Mouse (Mus musculus) G1E (cell line): Measurements from ENCODE around the gene Vps37c. TPM values are rescaled to one million over a fixed set of nuclear protein-coding genes. Genes with fewer than 3 reads are reported as not detected.

Experiments used
- ATAC-seq: 2 replicates; pipeline ENCODE4 v1.8.0; 2016; ENCODE audit warnings: mild to moderate bottlenecking; ENCODE audit not compliant: insufficient number of reproducible peaks, poor library complexity, low FRiP score, severe bottlenecking; ENCODE audit errors: extremely low read depth
- DNase-seq: peaks from one replicate; pipeline ENCODE4 v3.0.0; 2012; ENCODE audit warnings: low spot score
- H3K27me3 ChIP-seq: 2 replicates; pipeline ENCODE4 v1.6.1; 2012; ENCODE audit warnings: mild to moderate bottlenecking, low read length, inconsistent platforms; ENCODE audit not compliant: insufficient read depth
- H3K36me3 ChIP-seq: replicated peaks from 2 replicates; pipeline ENCODE3; 2012; ENCODE audit warnings: mild to moderate bottlenecking, inconsistent platforms
- H3K4me1 ChIP-seq: 2 replicates; pipeline ENCODE4 v1.6.1; 2012; ENCODE audit warnings: low read depth, low read length, inconsistent platforms, mixed read lengths; ENCODE audit not compliant: insufficient read depth
- H3K4me3 ChIP-seq: 2 replicates; pipeline ENCODE4 v1.5.1; 2012; ENCODE audit warnings: low read depth, mild to moderate bottlenecking, inconsistent platforms, low read length, moderate library complexity, mixed read lengths
- H3K9me3 ChIP-seq: replicated peaks from 2 replicates; pipeline ENCODE4 v1.6.1; 2012; ENCODE audit warnings: inconsistent platforms
- CTCF ChIP-seq: IDR thresholded peaks from 2 replicates; pipeline ENCODE4 v1.5.1; 2012; ENCODE audit warnings: low read depth, low read length, inconsistent platforms, mixed read lengths
- GATA1 ChIP-seq: IDR thresholded peaks from 2 replicates; pipeline ENCODE4 v1.6.1; 2012; ENCODE audit warnings: borderline replicate concordance, low read length, inconsistent platforms, mixed read lengths
- GATA2 ChIP-seq: IDR thresholded peaks from 2 replicates; pipeline ENCODE4 v1.6.1; 2012; ENCODE audit warnings: low read depth, low read length, inconsistent platforms, borderline replicate concordance
- POLR2AphosphoS5 ChIP-seq: IDR thresholded peaks from 2 replicates; pipeline ENCODE4 v1.6.1; 2012; ENCODE audit warnings: low read depth, low read length, inconsistent platforms; ENCODE audit not compliant: insufficient replicate concordance
- TAL1 ChIP-seq: conservative IDR thresholded peaks from 2 replicates; pipeline ENCODE4 v1.6.1; 2012; ENCODE audit warnings: low read depth, low read length, inconsistent platforms, mixed read lengths
- polyA plus RNA-seq: library from polyadenylated mRNA; stranded (reverse); fragments of >175 nt; gene quantifications from 2 replicates; pipeline ENCODE4 v1.2.3, GENCODE M21; 2012
- total RNA-seq, 2 experiments: library from RNA; stranded (forward) in 1 of 2; stranded (reverse) in 1 of 2; fragments of 200-1000 nt in 1 of 2; fragments of >200 nt in 1 of 2; fragmentation: Nextera tagmentation in 1 of 2; gene quantifications; 2 replicates each; pipeline ENCODE4 v1.2.3; 2014 to 2017

Gene Vps37c
- total and polyA plus RNA-seq, 3 experiments, result 5.2 to 34.9 (median 16.3) TPM

DNA sequence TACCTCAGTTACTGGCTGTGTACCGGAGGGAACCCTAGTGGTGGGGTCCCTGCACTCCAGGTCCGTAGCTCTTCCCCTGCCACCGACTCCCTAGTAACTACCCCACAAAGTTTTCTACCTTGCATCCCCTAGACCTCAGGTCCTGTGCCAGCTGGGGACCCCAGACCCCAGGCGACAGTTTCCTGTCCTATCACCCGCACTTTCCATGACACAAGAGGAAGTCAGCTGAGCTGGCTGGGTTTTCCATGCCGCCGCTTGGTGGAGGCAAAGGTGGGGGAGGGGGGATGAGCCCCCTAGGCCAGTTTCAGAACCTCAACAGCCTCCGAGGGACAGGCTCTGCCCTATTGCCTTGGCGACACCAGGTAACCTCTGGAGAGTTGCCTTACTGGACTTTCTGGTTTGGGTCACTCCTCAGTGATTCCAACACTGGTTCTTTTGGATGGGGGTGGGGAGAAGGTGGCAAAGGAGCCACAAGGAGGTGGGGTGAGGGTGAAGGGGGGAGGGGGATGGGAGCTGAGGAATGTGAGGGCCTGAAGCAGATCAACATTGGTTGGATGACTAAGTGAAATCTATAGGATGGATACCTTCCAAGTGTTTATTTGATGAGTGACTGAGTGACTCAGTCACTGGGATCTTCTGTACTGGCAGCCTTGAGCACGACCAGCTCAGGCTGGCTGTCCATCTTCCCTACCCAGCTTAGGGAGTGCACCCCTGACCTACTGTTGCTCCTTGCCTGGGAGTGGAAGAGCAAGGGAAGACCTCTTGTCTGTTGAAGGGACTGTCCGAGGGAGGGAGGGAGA lies 52.3 kb downstream of the Vps37c start:
- H3K4me3 ChIP-seq, result no peak overlapping the region
- no peak for DNase-seq
- no peaks in the 10 kb centered on the region for H3K36me3 ChIP-seq
- TF ChIP-seq CTCF (no peak), POLR2AphosphoS5 (no peak), GATA2 (no peak), TAL1 (no peak), GATA1 (no peak)
- H3K4me1 ChIP-seq, result no peaks in the 10 kb centered on the region
- H3K27me3 ChIP-seq, result peaks cover 16% of the 10 kb centered on the region
- H3K9me3 ChIP-seq, result no peaks in the 10 kb centered on the region
- no peak for ATAC-seq

- no peak for ATAC-seq
- Histone ChIP-seq H3K27me3 (peaks cover 16% of the 10 kb centered on the region), H3K4me1 (no peaks in the 10 kb centered on the region), H3K9me3 (no peaks in the 10 kb centered on the region), H3K4me3 (no peak overlapping the region), H3K36me3 (no peaks in the 10 kb centered on the region)
- TF ChIP-seq GATA2, result no peak
- TF ChIP-seq CTCF, result no peak
- no peak for TF ChIP-seq GATA1
- no peak for TF ChIP-seq POLR2AphosphoS5
- no peak for TF ChIP-seq TAL1
- no peak for DNase-seq
Observed at GRCm38 (mm10) chr19:10742145-10742544, 53.6 kb downstream of the Vps37c start.

DNA sequence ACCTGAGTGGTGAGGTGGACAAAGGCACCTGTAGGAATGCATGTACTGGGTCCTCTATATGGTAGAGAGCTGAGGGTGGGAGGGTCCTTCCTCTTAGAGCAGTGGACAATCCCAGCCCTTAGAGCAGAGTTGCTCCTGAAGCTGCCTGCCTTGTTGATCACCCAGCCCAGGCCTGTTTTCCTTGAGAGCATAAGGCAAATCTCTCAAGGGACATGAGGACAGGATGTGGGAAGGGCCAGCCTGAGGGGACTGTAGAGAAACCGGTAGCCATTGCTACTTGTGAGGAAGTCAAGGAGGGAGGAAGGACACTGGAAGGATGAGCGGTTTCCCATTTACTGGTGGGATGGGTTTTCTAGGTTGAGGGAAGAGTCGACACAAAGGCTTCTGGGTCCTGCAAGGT lies 54.0 kb downstream of the Vps37c start:
- TF ChIP-seq TAL1, result no peak
- no peak for TF ChIP-seq CTCF
- TF ChIP-seq GATA2, result no peak
- TF ChIP-seq POLR2AphosphoS5, result no peak
- TF ChIP-seq GATA1, result no peak
- H3K27me3 ChIP-seq, result peaks cover 16% of the 10 kb centered on the region
- no peaks in the 10 kb centered on the region for H3K36me3 ChIP-seq
- H3K4me3 ChIP-seq, result no peak overlapping the region
- H3K9me3 ChIP-seq, result no peaks in the 10 kb centered on the region
- DNase-seq, result no peak
- no peak for ATAC-seq
- no peaks in the 10 kb centered on the region for H3K4me1 ChIP-seq

DNA sequence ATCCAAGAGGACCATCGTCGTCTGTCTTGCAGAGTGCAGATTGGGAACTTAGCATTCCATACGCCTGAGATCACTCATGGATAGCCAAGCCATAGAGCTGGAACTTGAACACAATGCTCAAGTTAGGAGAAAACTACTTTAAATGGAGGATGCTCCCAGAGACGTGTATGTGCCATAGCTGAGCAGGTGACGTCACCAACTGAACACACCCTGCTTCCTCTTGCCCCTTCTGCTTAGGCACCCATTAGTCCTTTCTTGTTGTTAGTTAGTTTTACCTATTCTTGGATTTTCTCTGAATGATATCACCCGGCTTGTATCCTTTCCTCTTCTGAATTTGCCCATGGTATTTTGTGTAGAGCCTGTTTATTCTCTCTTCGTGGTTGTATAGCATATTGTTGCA lies 58.6 kb downstream of the Vps37c start:
- no peaks in the 10 kb centered on the region for H3K36me3 ChIP-seq
- no peak for ATAC-seq
- H3K4me1 ChIP-seq, result no peaks in the 10 kb centered on the region
- no peak for DNase-seq
- H3K27me3 ChIP-seq, result peaks cover 11% of the 10 kb centered on the region
- TF ChIP-seq CTCF, result no peak
- TF ChIP-seq POLR2AphosphoS5, result no peak
- TF ChIP-seq GATA1, result no peak
- TF ChIP-seq GATA2, result no peak
- TF ChIP-seq TAL1, result no peak
- H3K9me3 ChIP-seq, result no peaks in the 10 kb centered on the region
- H3K4me3 ChIP-seq, result no peak overlapping the region

DNA sequence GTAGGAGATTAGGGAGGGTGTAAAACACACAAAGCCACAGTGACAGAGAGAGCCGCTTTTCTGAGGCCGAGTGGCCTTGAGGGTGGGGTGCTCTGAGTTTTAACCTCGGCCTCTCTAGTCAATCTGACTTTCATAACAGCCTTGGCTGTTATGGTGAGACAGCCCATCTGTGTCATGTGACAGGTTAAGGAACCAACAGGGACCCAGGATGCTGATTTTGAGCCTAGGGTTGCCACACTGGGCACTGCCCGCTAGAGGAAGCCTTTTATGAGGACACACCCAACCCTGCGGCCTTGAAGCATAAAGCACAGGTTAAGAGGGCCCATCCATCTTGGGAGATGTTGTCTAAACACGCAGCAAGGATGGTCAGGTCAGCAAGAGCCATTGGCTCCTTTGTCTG lies 59.2 kb downstream of the Vps37c start:
- Histone ChIP-seq H3K4me3 (no peak overlapping the region), H3K4me1 (no peaks in the 10 kb centered on the region)

GRCm38 (mm10) chr19:10748401-10749102 lies 60.0 kb downstream of the Vps37c start:
- Histone ChIP-seq H3K4me1 (no peaks in the 10 kb centered on the region), H3K36me3 (no peaks in the 10 kb centered on the region), H3K9me3 (no peaks in the 10 kb centered on the region), H3K4me3 (no peak overlapping the region), H3K27me3 (peaks cover 11% of the 10 kb centered on the region)
- DNase-seq (no peak), ATAC-seq (no peak)
- no peak for TF ChIP-seq GATA2
- no peak for TF ChIP-seq GATA1
- no peak for TF ChIP-seq POLR2AphosphoS5
- no peak for TF ChIP-seq TAL1
- no peak for TF ChIP-seq CTCF

More for the DNA sequence above, 59.2 kb downstream of the Vps37c start:
- ATAC-seq, result no peak
- Histone ChIP-seq H3K27me3 (peaks cover 11% of the 10 kb centered on the region), H3K9me3 (no peaks in the 10 kb centered on the region), H3K36me3 (no peaks in the 10 kb centered on the region)
- TF ChIP-seq POLR2AphosphoS5, result no peak
- no peak for TF ChIP-seq CTCF
- TF ChIP-seq GATA1, result no peak
- TF ChIP-seq GATA2, result no peak
- no peak for TF ChIP-seq TAL1
- no peak for DNase-seq
